Mouse (Mus musculus): ENCODE measurements around the gene Gm28729.
"Not testable (repeated sequence)": the region's sequence is repeated elsewhere in the genome, so short reads cannot be mapped to it uniquely, and the experiment has no call there.

Gene Gm28729

DNA sequence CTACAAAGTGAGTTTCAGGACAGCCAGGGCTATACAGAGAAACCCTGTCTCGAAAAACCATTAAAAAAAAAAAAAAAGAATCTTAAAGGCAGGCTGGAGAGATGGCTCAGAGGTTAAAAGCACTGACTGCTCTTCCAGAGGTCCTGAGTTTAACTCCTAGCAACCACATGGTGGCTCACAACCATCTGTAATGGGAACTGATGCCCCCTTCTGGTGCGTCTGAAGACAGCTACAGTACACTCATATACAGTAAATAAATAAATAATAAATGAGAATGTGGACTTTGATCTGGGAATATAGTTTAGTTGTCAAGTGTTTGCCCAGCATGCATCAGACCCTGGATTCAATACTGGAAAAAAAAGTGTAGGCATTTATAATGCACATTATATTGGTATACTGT, 3.5 kb downstream of the Gm28729 start:
- DNase-seq (ENCODE audit: low spot score), result not testable (repeated sequence)

DNA sequence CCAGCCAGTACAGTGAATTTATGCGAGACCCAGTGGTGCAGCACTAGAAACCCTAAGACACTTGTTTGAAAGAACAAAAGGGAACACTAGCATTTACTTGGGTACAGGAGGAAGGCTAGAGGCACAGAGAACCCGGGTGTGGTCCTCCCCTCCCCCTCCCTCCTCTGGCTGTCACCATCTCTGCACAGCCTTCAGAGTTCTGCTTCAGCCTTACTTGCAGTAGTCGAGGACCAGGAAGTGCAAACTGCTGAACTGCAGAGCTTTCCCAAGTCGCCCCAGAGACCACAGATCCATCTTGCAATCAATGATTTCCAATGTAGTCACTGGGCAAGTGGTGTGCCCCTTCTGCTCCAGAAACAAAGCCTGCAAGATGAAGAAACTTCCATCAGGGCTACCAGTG, 7.6 kb downstream of the Gm28729 start:
- no peak for DNase-seq (ENCODE audit: low spot score)

DNA sequence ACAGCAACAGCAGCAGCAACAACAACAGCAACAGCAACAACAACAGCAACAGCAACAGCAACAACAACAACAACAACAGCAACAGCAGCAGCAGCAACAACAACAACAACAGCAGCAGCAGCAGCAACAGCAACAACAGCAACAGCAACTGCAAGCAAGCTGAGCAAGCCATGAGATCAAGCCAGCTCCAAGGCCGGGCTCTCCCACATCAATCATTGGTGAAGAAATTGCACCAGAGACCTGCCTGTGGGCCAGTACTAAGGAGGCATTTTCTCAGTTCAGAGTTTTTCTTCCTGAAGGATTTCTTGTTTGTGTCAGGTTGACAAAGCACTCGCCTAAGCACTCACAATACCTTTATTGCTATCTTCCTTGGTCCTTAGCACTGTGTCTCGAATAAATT, 8.3 kb downstream of the Gm28729 start:
- peak; percentile 43 for DNase-seq (ENCODE audit: low spot score)

DNA sequence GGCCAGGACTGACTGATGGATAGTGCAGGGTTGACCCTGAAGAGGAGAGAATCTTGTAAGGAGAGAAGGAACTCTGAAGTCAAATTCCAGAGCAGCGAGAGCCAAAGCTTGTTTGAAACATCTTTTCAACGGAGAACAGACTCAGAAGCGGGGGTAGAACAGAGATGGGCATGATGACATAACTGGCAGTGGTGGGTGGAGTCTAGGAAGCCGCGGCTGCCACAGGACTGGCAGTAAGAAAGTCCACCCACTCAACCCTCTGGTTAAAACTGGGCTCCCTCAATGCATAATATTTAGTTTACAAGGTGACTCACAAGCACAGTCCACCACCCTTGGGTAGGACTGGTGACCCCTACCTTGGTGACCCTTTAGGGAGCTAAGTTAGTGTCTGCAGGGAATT, 9.3 kb downstream of the Gm28729 start:
- DNase-seq (ENCODE audit: low spot score), result no peak

DNA sequence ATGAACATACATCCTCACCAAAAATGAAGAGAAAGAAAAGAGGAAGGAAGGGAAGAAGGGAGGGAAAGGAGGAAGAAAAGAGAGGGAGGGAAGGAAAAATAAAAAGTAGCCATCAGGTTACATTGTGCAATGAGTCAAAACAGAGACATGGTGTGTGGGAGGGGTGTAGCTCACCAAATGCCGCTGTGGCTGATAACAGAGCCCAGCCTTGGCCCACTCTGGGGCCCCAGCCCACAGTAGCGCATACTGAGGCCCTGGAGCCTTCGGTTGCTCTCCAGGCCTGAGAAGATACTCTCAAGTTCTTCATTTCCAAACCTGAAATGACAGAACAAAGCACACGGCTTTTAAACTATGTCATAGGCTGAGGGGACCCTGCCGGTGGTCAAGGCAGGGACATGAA, 10.8 kb downstream of the Gm28729 start:
- no peak for DNase-seq (ENCODE audit: low spot score)

DNA sequence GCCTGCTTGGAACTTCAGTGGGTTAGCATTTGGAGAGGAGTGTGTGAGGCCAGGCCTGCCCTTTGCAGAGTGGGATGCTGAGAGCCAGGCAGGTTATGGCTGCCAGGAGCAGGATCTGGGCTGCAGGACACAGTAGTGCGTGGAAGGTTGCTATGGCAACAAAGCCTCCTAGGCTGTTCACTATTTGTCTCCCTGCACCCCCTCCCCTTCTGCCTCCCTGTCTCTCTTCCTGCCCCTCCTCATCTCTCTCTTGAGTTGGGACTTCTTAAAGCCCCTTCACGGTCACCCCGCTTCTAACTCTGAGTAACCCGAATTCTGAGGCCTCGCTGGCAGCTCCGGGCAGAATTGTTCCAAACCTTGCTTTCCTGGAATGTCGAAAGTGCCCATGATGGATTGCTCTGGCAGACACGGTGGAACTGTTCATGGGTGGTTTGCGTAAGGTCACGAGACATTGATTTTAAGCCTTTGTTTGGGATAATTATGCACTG, 19.0 kb downstream of the Gm28729 start:
- peak; percentile 90 for DNase-seq (ENCODE audit: low spot score)

DNA sequence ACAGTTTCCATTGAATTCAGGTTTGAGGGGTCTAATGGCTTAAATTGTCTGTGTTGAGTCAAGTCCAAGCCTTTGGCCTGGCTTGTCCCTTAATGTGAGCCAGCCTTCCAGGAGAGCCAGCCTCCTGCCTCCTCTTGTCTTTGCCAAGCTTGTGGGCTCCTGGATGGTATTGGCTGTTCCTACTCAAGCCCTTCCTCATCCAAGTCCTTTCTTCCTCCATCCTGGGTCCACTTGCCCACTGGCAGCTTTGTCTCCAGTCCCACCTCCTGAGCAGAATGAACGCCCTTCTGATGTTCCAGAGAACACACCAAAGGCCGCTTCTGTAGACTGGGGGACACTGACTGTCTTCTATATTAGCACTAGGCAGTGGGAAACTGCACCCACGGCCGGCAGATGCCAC, 19.9 kb downstream of the Gm28729 start:
- DNase-seq (ENCODE audit: low spot score), result no peak

DNA sequence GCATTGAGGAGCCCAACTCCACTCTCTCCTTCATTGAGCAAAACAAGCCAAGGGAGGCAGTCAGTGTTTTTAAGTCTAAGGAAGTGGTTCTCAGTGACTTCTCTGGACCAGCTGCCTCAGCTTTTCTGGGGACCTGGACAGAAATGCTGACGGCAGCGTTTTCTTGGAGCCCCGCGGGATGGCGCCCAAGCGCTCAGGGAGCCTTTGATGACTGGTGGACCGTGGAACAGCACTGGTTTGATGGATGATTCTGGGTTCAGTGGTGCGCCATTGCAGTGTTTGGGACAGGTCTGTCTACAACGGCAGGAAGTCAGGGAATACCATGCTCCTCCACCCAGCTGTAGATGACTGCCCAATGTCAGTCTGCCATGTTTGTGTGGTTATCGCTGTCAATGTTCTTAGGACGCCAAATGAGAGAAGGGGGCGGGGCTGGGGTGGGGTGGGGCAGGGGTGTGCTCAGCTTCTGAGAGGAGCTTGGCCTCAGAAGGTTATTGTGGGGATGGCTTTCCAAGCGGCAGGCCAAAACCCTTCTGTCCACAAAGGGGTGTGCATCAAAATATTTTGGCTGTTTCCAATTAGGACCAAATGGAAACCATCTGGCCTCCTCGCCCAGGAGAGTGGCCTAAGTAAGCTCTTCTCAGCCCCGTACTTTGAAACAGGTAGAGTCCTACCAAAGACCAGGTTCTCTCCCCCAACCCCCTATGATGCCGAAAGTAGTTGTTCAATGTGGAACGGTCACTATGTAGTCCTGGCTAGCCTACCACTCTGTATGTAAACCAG, 20.8 kb downstream of the Gm28729 start:
- no peak for DNase-seq (ENCODE audit: low spot score)

DNA sequence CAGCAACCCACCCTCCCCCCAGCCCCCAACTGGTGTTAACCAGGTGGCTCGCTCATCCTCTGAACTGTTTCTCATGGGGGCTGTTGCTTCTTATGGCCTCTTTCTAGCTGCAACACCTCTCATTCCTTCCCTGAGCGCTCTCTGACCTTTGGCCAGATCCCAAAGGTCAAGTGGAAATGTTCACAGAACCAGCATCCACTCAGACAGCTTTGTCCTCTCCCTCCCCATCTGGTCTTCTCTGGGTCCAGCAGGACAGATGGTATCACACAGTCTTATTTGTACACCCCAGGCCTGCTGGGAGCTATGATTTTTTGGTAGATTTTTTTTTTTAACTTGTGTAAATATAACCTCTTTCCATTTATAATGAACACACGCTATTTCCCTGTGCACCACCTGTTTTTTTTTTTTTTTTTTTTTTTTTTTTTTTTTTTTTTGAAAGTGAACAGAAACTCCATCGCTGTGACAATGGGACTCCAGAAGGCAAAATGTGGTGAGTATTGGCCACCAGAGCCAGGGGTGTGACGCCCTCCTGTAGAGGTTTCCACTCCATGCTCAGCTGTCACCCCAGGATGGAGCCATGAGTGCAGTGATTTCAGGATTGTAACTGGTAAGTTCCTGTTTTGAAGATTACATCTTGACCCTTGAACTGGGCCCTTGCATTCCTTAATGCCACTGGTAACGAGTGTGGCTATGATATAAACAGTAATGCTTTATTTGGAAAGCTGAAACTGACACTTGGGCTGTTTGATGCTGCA, 22.0 kb downstream of the Gm28729 start:
- DNase-seq (ENCODE audit: low spot score), result no peak

DNA sequence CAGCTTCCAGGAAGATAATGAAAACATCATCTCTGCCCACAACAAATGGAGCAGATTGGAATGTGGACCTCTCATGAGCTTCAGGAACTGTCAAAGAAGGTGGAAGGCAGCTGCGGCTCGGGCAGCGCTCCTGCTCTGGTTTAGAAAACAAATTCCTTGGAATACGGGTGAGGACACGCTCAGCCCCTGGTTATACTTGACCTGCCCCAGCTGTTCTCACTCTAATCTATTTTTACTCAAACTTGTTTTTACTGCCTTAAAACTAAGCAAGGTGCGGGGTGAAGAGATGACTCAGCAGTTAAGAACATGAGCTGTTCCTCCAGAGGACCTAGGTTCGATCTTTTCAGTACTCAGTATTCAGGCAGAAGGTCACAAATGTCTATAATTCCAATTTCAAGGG, 23.8 kb downstream of the Gm28729 start:
- no peak for DNase-seq (ENCODE audit: low spot score)

DNA sequence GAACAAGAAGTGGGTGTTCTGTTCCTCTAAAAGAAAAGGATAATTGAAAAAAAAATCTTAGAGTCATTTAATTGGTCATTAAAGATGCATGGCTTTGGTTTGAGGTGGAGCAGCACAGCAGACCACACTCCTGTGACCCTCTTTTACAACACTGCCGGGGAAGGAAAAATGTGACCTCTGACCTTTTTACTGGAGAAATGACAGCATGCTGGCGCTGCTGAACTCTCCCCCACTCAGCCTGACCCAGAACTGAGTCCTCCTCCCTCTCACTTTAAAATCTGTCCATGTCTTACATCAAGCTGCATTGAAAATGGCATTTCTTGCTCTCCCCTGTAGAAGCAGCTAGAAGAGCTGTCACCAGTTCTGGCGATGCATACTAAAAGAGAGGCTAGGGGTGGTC, 31.9 kb downstream of the Gm28729 start:
- peak; percentile 30 for DNase-seq (ENCODE audit: low spot score)

DNA sequence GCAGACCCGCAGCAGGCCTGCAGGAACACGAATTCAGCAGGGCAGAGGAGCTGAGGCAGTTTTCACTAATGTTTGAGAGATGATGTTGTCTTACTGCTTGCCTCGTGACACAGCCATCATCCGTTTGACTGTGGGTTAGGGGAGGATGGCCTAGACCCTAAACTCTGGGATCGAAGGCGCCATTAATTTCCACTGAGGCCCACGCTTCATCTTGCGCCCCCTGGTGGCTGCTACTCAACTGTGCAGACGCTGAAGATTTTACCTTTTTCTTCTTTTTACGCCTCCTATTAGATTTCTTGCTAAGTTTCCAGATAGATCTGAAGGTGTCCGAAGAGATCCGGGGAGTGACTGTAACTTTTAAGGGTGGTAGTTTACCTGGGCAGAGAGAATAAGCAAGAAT, 33.3 kb downstream of the Gm28729 start:
- DNase-seq (ENCODE audit: low spot score), result no peak

DNA sequence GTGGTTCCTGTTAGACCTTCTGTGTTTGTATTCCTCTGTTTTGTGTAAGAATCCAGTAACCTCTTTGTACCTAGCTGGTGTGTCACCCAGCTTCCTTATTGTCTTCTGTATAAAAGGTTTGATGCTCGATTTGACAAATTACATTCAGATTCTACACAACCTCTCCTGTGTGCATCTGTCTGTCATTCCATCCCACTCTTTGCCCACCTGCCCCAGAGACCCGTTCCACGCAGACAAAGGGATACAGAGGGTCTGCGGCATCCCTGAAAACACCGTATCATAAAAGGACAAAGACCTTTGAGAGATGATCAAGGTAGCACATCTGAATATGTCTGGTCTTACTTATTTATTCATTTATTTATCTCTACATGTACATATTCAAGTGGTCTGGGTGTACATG, 37.2 kb downstream of the Gm28729 start:
- DNase-seq (ENCODE audit: low spot score), result not testable (repeated sequence)

DNA sequence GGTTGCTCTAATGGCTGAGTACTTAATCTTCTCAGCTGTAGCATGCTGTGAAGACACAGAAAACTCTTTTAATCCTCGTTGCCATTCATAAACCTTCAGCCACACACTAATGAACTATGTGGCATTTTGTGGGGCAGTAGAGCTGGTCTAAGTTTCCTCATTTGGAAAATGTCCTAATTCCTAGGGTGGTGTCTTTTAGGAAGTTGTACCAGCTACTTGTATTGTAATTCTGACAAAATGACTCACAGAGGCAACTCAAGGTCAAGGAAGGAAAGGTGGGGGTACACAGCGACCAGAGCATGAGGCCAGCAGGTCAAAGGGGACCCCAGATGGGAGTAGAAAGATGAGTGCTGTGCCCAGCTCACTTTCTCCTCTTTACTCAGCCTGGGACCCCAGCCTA, 41.4 kb downstream of the Gm28729 start:
- no peak for DNase-seq (ENCODE audit: low spot score)

DNA sequence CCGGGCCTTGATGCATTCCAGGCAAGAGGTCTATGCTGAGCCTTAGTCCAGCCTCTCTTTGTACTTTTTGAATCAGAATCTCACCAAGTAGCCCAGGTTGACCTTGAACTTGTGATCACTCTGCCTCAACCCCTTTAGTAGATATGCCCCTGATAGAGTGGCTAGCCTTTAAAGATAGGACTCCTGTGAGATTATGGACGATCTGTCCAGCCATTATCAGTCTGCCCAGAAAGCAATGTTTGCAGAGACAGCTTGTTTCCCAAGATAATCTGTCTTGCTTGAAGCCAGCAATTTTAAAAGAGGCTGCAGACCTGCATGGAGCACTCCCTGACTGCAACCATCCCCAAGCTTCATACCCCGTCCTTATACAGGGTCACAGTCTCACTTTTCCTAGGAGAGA, 42.0 kb downstream of the Gm28729 start:
- DNase-seq (ENCODE audit: low spot score), result no peak

DNA sequence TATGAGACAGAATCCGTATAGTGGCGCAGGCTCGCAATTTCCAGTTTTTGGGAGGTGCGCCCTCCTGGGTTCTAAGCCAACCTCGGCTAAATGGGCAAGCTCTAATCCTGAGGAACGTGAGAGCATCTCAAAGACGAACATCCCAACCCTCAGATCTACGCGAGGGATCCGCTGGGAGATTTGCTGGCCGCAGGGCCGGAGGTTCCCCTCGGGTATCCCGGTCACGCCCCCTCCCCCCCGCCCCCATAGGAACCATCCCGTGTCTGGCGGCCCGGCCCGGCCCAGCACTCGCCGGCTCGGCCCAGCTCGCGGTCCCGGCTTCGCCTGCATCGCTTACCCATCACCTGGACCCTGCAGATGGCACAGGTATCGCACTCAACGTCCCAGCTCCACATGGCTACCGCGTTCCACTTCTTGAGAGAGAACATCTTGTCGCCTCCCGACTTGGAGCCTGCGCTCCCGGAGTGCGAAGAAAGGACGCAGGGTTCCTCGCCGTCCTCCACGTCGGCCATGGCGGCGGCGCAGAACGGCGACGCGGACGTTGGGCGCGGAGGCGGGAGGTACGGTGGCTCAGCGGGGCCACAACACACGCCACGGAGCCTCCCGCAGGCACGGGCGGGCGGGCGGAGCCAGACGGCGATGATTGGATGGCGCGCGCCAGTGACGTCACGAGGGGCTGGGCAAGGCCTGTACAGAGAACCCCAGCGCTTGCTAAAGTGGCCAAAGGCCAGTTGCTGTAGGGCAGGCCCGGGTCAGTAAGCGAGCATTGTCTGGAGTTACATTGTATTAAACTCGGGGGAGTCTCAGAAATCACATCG, 46.8 kb downstream of the Gm28729 start, which contains the start of gene Rnf7:
Gene Rnf7 (minus strand): TSS at position 605 of the 818 bp plus-strand sequence.
- DNase-seq (ENCODE audit: low spot score), result peak; percentile 96

DNA sequence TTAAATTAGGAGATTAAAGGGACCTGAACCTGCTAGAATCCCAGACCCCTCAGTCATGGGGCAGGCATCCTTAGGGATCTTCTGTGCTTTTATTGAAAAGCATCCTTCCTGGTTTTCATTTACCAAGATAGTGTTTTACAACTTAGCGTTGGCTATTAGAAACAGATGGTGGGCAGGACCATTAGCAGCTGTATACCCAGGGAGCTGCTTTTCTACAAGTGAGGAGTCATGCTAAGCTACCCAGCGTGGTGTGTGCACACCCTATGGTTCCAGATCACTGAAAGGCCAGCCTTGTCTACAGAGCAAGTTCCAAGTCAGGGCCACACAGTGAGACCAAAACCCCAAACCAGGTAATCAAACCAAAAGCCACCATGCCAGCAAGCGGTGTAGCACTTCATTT, 52.7 kb downstream of the Gm28729 start:
- no peak for DNase-seq (ENCODE audit: low spot score)

DNA sequence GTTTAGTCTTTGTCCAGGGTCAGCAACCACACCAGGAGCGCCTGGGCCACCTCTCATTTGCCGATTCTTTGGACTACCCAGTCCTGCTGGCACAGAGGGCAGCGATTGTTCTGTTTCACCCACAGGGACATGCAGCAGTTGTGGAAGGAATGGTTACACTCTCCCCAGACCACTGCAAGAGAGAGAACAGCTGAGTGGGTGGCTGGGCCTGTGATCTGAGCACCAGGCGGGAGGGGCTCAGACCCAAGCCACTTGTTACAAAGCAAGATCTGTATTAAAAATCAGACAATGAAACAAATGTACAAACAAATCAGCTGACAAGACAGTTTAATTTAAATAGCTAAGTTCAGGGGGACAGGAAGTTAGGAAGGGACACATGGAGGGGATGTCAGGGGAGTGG, 53.4 kb downstream of the Gm28729 start:
- not testable (repeated sequence) for DNase-seq (ENCODE audit: low spot score)

DNA sequence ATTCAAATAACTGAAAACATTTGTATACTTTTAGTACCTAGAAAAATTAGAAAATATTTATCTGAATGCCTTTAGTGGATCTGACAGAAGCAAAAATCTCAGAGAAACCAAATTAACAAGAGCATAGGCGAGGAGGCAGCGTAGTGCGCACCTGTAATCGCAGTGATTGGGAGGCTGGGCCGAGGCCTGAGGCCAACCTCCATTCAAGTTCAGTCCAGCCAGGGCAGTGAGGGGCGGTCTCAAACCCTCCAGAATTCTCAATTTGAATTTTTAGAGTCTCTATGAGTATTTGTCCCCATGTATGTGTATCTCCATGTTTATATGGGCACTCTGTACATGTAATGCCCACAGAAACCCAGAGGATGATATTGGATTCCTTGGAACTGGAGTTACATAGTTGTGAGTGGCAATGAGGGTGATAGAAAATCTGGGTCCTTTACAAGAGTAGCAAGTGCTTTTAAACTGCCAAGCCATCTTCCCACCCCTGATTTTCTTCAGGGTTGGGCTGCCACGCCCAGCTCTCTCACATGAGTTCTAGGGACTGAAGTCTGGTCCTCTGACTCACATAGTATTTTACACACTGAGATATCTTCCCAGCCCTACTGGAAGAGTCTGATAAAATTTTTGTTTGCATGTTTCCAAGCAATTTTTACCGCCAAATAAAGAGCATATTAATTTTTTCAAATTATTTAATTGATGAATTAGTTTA, 54.6 kb downstream of the Gm28729 start:
- no peak for DNase-seq (ENCODE audit: low spot score)

DNA sequence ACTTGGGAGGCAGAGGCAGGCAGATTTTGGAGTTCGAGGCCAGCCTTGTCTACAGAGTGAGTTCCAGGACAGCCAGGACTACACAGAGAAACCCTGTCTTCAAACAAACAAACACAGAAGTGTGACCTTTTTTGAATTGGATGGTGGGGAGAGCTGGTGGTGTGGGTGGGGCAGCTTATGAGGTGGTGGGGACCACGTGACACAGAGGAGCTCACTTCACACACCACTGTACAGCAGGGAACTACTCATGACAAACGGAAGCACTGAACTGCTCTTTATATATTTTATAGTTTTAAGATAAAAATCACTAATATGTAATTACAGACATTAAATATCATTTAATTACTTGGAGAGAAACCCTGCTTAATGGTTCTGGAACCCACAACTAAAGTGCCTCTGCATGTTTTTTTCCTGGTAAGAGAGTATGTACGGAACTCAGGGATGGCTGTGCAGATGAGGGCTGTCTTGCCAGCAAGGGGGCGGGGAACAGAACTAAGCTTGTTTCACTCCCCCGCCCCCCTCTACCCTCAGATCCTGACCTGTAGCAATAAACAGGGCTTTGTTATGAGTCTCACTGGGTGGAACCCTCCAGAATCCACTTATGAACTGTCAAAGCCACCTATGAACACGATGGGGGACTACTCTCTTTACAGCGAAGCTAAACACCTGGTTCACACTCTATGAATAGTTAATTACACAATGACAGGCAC, 55.4 kb downstream of the Gm28729 start:
- no peak for DNase-seq (ENCODE audit: low spot score)

DNA sequence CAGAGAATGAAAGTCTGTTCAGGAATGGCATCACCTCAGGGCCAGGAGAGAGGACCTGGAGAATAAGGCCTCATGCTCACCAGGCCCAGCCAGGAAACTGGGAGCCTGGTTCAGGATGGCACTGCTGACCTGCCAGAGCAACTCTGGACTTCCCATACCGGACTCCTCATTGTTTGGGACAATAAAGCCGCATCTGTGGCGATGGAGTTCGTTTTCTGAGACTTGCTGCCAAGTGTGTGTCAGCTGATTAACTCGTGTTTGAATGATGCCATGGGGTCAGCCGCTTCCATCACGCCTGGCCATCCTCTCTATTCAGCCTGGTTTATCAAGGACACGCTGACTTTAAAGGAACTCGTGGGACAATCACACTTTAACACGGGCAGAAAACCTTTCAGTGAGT, 61.4 kb downstream of the Gm28729 start:
- DNase-seq (ENCODE audit: low spot score), result no peak
